Mouse (Mus musculus): Measurements from ENCODE around the gene Tex2.

Tex2 gene

DNA sequence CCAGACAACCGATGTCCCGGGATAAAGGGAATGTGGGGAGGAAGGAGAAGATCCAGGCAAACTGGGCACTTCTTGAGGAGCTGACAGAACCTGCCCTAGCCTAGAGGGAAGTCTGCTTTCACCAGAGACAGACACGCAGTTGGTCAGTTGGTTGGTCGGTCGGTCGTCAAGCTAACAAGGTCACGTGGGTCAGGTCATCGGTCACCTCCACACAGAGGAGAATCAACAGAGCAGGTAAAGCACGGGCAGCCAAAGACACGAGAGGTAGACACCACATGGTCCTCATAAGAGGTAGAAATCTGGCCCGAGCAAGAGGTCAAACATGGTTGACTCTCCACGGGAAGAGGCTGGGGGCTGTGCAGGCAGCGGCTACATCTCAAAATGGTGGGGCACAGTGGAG, 70.2 kb downstream of the Tex2 start:
- DNase-seq (ENCODE audit: low spot score), result no peak

DNA sequence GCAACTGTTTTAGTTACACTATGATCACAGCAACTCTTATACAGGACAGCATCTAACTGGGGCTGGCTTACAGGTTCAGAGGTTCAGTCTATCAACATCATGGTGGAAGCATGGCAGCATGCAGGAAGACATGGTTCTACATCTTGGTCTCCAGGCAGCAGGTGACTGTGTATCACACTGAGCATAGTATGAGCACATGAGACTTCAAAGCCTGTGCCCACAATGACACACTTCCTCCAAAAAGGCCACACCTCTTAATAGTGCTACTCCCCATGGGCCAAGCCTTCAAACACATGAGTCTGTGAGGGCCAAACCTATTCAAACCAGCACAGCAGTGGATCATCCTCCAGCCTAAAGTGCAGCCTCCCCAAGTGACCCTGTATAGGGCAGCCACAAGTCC, 70.8 kb downstream of the Tex2 start:
- DNase-seq (ENCODE audit: low spot score), result no peak

DNA sequence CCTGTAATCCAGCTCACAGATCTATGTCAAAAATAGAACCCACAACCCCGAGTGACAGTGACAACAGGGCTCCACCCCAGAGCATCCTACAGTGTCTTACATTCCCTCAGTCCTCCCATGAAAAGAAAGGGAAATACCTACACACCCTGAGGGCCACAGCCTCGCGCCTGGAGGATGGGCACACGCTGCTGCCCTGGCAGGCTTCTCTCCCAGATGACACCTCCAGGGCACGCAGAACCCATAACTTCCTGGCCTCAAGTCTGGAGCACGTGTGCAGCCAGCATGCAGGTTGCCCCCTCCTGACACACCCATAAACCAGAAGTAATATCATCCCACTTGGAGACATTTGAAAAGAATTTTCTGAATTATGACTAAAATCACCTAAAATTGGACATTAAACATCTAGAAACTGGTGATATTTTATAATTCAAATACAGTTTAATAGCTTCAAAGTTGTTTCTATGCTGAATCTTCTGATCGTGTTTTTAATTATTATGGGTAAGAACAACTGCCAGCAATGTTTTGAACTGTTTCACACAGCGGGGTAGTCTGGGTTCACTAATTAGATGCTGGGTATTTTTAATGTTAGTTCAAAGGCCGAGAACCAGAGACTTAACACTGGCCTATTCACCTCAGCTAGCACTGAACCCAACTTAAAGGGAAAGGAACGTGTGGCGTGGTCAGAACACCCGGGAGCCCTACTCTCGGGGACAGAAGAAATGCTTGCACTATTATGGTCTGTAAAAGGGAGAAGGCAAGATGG, 72.5 kb downstream of the Tex2 start:
- DNase-seq (ENCODE audit: low spot score), result no peak

DNA sequence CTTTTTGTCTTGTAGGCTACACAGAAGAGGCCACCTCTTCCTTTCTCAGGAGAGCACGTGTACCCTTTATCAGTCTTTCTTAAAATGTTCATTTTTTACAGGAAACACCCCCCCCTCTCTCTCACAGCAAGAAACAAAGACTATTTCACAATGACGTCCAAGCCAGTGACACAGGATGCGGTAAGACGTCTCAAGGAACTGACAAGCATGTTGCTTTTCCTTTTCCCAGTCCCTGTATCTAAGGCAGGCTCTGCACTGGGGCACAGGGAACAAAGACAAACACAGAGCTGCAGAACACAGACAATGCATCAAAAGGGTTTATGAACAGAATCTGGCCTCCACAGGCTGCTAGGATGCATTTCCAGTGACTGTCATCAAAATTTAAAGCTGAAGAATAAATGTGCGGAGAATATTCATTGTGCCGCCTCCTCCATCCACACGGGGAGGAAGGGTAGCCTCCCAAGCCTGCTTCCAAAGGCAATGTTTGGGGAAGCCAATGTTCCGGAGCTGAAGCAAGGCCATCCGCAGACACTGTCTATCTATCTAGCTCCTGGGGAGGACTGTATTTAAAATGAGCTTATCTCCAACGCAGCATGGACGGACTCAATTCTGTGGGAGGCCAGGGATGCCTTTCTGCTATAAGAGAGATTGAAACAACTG, 76.8 kb downstream of the Tex2 start:
- no peak for DNase-seq (ENCODE audit: low spot score)

DNA sequence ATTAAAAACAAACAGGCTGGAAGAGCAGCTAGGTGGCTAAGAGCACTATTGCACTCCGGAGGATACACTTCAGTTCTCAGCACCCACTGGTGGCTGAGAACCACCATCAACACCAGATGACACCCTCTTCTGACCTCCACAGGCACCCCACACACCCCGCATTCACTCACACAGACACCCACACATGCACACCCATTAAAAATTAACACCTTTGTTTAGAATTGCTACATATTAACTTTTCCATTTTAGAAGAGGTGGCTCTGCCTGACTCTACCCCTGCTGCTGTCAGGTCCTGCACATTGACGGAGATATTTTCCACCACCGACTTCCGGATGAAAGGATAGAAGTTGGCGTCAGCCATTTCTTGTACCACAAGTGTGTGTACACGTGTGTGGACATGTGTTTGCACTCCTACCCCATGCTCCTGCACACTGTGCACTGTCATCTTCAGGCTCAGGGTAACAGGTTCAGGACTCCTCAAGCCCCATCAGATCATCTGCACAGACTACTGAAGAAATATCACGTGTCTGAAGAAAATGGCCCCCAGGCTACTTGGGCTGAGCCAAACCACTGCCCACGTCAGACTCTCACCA, 77.5 kb downstream of the Tex2 start:
- no peak for DNase-seq (ENCODE audit: low spot score)

DNA sequence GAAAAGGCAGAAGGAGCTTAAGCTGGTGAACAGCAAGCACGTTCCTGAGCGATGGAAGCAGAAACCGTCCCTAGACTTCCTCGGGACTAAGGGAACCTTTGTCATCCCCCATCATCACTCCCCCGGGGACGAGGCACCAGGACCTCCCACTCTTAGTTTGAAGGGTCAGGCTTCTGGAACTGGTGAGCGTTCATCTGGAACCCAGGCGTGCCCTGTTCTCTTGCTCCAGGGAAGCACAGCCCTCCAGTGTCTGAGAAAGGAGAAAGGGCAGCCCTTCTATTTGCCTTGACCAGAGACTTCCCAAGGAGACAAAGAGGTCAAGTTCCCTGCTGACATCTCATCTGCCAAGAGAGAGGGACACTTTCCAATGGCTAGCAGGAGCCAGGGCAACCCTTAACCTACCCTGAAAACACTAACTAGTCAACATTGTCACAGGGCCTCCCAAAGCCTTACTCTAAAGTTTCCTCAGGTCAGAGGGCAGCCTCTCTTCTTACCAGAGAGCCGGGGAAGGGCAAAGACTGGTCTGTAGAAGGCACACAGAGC, 80.9 kb downstream of the Tex2 start:
- no peak for DNase-seq (ENCODE audit: low spot score)

DNA sequence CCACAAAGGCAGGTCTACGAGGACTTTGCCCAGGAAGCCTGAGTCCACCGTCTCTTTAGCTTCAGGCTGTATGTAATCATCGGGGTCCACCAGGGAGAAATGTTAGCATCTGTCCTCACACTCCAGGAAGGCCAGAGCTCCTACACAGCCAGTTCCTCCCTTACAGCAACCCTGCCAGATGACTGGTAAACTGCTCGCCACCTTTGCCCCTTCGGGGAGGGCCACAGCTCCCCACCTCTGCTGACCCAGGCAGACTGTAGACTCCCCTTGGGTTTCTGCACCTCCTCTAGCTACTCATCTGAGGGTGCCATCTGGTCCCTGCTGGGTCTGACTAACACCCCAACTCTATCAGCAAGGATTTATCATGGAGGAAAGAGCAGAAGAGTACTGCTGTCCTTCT, 83.4 kb downstream of the Tex2 start:
- no peak for DNase-seq (ENCODE audit: low spot score)

DNA sequence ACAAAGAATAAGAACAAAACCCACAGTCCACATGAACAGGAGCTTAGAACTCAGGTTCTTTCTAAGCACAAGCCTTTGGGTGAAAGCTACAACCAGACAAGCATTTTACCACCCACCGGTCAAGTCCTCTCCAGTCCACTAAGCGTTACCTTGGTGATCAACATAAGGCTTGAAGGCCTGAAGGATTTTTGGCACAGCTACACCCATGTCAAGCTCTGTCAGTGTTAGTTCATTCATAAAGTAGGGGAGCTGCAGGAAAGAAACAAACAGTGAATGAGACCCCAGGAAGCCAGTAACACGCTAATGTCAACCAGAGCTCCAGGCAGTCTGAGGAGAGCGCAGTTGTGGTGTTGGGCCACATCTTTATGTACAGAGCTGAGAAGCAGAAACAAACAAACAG, 84.1 kb downstream of the Tex2 start:
- DNase-seq (ENCODE audit: low spot score), result no peak

DNA sequence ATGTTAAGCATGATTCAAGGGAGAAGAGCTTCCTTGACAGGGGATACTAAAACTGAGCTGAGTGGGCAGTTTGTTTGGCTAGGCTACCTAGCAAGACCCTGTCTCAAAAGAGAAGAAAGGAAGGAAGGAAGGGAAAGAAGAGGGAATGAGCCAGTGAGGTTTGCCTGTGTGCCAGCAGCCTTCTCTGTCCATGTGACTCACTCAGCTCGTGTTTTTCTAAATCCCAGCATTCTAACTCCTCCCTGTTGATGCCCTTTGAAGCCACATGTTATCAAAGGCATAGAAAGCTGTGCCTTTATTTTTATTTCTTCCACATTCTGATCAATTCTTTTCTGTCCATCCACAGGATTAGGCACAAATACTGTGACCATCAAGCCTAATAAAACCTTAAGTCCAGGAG, 85.3 kb downstream of the Tex2 start:
- DNase-seq (ENCODE audit: low spot score), result no peak

DNA sequence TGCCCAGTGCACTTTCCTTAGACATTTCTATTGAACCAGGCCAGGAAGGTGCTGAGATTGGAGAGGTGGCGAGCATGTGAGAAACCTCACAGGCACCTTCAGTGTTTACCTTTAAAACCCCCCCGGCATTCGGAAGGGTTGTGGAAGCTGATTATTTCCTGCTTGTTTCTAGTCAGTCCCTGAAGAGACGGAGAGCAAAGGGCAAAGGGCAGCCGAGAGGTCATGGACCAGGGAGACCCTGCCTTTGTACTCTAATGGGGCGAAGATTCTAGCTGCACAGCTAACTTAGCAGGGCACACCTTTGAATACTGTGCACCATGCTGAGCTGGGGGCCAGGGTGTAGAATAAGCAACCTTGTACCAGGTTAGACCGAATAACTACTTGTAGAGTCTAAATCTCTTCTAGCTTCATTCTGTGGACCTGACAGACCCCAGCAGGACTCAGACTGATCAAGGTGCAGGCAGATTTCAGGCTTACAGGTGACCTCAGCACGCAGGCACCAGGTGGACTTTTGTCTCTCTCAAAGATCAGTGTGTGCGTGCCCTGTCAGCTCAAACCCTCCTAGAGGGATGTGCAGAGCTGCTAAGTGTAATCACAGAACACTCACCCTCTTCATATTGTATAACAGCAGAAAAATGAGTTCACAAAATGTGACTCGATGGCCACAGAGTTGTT, 85.9 kb downstream of the Tex2 start:
- DNase-seq (ENCODE audit: low spot score), result no peak

DNA sequence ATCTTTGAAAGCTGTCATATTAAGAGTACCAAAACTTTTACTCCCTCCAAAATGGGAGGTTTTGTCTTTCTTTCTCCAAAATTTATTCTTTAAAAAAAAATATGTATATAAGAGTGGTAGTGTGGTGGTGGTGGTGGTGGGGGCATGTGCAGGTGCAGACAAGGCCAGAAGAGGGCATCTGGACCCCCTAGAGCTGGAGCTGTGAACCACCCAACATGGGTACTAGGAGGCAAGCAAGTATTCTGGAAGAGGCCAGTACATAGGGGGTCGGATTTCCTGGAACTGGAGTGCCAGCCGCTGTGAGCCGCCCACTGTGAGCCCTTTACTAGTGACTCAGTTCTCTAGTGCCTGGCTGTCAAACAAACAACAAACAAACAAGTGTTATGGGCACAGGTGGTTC, 90.7 kb downstream of the Tex2 start:
- no peak for DNase-seq (ENCODE audit: low spot score)

DNA sequence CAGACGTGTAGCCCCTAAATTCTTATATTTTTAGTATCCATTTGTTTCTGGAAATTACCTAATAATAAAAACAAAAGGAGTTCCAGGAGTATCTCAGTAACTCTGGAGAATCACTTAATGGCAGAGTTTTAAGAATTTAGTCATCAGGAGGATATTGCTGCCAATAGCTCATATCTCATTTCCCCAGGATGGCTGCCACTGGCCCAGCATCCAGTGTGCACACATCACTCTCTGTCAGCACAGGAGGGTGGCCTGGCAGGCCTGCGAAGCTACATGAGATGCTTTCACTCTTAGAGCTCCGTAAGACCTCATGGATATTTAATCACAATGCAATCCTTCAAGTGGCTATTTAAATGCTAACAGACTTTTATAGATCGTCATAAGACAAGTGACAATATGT, 91.6 kb downstream of the Tex2 start:
- no peak for DNase-seq (ENCODE audit: low spot score)

DNA sequence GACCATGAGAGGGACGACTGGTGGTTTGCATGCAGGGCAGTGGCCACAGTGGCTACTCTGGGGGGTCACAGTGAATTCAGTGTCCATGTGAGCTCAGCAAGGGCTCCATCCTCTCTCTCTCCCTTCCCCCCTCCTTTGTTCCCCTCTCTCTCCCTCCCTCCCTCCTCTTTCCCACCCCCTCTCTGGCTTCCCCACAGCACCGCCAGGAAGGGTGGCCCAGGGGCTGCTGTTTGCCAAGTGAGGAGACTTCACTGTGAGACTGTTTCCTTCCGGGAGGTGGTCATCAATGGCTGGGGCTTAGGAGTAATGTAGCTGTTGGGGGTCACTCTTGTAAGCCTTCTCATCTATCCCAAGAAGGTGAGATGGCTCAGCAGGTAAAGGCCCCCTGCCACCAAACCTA, 92.8 kb downstream of the Tex2 start:
- DNase-seq (ENCODE audit: low spot score), result no peak

DNA sequence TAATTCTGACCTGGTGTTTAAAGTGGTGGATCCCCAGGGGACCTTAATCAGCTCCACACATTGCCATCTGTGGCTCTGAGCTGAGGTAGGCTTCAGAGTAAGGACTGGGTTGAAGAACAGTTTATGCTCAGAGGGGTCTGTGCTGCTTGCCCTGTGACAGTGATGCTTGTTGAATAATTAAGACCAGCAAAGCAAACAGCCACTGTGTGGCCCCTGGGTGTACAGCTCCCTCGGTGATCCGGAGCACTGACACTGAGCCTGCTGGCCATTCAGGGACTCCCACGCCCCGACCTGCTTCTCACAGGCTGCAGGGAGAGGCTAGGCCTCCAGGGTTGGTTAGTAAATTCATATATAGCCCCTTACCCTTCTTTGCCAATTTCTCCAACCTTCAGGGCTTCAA, 93.7 kb downstream of the Tex2 start:
- no peak for DNase-seq (ENCODE audit: low spot score)

DNA sequence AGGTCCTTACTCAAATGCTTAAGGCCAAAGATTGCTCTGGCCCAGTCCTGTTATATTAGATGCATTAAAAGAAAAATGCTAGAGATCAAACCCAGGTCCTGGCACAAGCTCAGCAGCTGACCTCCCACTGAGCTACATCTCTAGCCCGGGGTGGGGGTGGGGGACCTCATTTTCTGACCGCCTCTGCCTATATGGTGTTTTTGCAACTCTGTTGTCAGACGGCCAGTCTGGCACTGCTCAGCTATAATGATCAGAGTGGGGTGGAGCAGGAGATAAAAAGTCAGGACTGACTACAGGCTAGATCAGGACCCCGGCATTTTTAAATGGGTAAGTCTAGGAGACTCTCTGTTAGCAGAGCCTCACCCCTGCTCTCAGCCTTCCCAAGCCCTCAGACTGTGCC, 94.8 kb downstream of the Tex2 start:
- no peak for DNase-seq (ENCODE audit: low spot score)

DNA sequence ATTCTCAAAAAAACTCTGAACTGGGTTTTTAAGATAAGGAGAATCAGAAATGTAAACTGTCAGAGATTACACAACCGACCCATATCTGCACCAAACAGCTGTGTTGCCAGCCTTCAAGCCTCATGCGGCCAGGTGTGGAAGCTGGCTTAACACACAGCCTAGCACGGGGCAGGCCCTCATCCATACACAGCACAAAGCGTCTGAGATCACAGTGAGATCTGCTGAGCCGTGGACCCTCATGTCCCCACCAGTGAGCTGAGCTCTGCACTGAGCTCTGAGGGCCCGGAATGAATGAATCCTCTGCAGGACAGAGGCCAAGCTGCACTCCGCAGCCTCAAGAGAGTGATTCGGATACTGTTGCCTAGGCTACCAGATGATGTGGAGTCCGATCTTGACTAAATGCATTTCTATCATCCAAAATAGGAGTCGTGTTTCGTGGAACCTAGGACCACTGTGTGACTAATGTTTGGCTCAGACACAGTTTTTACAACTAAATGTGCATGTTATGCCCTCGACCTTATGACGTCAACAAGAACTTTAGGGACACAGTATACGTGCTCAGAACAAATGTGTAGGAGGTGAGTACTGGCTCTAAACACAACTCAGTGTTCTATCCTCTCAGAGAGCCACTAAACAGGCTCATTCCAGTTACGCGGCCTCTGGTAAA, 98.0 kb downstream of the Tex2 start:
- no peak for DNase-seq (ENCODE audit: low spot score)

DNA sequence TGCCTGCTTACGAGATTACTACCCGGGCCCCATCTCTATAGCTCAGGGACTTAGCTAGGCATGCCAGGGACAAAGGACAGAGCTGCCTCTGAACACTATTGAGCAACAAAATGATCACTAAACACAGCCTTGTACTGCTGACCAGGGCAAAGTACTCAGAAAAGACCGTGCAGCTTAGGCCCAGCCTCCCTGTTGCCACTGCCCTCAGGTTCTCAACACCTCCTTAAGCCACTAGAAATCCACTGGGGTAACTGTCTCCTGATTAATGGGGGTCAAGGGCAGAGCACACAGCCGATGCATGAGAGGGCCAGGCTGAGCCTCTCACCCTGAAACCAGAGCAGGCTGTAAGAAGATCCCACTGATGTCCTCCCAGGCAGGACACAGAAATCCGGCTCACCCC, 98.8 kb downstream of the Tex2 start:
- no peak for DNase-seq (ENCODE audit: low spot score)

DNA sequence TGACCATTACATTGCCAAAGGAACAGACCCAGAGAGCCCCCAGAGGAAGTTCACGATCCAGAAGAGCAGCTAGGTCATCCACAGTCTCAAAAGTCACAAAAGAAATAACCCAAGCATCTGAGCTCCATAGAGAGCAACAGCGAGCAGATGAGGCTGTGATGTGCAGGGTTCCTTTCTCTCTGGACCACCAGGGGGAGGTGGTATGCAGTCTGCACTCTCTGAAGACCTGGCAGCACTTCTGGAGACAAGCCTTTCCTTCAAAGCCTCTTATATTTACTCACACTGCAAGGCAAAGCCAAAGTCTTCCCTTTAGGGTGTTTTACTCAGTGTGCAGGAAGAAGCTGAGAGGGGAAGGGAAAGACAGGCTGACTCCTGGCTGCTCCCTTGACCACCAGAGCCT, 100.1 kb downstream of the Tex2 start:
- DNase-seq (ENCODE audit: low spot score), result peak; percentile 39

DNA sequence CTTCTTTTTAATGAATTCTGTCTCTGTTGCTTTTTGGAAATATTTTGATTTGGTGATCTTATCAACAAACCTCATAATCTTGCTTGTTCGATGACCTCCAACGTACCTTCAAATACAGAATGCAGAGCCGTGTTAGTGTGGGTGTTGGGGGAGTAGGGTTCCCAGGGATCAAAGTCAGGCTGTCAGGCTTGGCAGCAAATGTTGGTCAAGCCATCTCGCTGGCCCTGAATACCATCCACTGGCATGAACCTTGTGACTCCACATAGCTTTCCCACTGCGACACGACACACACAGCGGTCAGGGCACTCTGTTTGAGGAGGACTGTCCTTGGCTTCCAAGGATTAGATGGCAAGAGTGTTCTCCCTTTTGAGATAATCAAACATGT, 101.2 kb downstream of the Tex2 start:
- no peak for DNase-seq (ENCODE audit: low spot score)

DNA sequence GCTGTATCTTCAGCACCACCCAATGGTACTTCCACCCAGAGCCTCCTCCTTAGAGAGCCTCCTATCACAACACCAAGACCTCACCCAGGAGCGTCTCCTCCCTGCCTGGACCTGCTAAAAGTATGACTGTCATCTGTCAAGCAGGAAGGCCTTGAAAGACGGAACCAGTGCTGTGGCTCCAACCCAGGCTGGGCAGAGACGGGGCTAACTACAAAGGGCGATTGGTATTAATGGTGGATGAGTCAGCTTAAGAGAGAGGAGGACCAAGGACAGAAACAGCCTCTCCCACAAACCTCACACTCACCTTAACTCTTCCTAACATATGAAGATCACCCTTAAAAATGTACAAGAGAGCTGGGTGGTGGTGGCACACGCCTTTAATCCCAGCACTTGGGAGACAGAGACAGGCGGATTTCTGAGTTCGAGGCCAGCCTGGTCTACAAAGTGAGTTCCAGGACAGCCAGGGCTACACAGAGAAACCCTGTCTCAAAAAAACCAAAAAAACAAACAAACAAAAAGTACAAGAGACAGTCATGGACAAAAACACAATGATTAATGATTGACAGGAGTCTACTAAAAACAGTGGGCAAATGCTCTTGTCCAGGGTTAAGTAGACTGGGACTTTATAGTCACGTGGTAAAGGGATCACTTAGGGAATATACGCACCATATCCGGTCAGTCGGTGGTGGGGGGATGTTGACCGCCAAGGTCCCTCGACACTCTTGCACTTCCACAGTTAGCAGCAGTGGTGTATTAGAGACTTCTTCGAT, 101.8 kb downstream of the Tex2 start:
- no peak for DNase-seq (ENCODE audit: low spot score)

DNA sequence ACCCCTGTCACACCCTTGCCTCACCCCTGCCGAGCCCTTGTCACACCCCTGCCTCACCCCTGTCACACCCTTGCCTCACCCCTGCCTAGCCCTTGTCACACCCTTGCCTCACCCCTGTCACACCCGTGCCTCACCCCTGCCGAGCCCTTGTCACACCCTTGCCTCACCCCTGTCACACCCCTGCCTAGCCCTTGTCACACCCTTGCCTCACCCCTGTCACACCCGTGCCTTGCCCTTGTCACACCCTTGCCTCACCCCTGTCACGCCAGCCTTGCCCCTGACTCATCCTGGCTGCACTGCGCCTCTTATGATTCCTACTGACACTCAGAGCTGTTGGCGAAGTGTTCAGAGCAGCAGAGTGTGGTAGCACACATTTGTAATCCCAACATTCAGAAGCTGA, 105.6 kb downstream of the Tex2 start:
- no peak for DNase-seq (ENCODE audit: low spot score)

DNA sequence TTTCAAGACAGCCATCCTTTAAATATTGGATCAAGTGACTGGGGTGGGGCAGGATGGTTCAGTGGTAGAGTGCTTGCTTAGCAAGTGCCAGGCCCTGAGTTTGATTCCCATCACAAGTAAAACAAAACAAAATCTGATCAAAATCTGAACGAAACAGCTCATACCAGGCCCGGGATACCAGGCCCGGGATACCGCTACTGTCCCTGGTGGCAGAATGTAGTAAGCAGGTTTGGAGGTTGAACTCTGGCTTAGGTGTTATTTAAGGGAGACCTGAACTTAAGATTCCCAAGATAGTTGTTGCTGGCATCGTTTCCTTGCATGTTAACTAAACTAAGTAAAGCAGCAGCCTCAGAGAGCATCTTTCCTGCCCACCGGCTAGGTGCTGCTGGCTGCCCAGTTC, 107.0 kb downstream of the Tex2 start:
- DNase-seq (ENCODE audit: low spot score), result no peak

All from urinary bladder, postnatal 25 days (tissue).